Mouse (Mus musculus): ENCODE results near the gene Dctn1.

The Dctn1 gene

DNA sequence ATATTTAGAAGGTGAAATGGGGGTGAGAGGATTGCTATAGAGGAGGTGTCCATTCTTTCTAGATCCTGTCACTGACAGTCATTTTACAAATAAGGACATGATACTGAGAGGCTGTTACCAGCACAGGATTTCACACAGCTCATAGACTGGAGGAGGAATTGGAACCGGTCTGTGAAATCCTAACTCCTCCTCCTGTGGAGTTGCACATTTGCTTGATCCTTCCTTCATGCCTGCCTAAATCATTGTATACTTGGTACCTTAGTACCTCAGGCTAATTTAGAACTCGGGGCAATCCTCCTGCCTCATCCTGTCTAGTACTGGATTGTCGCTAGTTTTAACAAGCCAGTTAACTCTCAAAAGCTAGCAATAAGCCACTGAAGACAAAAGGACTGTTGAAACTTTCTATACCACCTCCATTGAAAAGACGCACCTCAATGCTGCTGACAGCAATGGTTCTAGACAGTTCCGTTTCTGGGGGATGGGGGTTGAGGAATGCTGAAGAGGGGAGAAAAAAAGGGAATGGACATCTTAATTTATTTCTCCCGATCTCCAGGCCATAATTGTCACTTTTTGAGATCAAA lies 604 bp upstream of the Dctn1 start:
- in situ Hi-C loops (cut with MboI, MseI) = no loop called here

DNA sequence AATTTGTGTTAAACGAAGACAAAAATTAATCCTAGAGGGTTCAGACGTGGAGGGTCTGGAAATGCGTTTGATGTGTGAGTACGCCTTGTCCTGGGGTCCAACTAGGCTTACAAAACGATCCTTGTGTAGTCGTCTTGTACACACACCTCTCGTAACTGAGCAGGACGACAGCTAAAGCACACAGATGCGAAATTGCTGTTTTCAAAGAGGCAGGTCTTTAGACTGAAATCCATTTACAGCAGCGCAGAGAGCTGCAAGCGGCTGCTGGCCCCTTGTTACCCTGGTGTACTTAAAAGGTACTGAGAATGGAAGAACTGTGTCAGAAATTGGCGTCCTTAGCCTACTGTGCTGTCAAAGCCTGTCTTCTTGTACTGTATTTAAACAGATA lies 517 bp downstream of the Dctn1 start:
- in situ Hi-C loops (cut with MboI, MseI) = no loop called here

DNA sequence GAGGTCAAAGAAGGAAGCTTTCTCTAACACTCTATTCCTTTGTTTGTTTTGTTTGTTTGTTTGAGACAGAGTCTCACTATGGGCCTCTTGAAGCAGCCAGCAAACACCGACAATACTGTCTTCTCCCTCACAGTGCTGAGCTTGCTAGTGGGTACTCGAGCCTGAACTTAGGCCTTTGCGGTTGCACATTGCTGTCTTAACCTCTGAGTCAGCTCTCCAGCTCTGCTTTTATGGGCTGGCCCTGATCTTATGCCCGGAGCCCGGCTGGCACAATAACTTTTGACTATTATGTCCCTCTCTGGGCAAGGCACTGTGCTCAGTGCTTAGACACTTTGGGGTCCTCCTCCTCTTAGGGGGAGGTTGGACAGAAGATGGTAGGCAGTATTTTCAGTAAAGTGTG lies 4.2 kb downstream of the Dctn1 start:
- in situ Hi-C loops (cut with MboI, MseI) = no loop called here

DNA sequence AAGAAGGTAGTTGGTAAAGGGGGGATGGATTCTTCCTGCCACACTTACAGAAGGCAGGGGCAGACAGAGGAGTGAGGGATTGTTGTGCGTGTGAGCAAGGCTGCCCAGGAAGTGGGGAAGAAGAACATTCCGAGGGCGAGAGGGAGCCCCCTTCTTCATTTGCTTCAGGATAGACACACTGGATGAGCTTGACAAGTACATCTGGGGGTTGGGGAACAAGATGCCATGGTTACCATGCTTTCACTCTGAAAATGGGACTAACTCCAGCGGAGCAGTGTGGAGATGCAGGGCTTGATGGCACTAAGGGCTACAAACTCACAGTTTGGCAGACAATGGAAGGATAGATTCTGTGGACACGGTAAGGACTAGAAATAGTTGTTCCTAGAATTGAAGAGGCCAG lies 5.3 kb downstream of the Dctn1 start:
- in situ Hi-C loops (cut with MboI, MseI) = no loop called here

DNA sequence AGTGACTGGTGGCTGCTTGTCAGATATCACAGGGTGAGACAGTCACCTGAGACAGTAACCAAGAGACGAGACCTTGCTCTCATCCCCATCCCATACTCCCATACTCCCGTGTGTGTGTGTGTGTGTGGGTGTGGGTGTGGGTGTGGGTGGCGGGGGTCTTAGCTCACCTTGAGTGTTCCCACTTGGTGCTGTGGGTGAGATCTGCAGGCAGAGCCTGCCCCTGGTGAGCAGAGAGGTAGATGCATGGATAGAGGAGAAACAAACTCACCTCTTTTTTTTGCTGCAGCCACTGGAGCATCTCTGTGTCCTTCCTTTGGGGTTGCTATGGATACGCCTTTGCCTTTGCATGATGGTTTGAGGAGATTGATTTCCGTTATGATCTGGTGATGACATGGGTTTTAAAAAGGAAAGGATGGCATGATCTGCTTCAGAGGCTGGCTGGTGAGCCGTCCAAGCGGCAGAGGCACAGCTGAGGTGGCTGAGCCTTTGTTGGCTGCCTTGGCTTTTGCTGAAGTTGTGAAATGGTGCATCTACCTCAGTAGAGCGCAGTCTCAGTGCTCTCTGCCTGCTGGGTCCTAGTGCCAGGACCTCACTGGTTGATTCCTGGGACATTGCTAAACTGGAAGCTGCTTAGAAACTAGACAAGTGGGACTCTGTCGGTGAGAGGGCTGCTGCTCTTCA lies 6.7 kb downstream of the Dctn1 start:
- in situ Hi-C loops (cut with MboI, MseI) = no loop called here

DNA sequence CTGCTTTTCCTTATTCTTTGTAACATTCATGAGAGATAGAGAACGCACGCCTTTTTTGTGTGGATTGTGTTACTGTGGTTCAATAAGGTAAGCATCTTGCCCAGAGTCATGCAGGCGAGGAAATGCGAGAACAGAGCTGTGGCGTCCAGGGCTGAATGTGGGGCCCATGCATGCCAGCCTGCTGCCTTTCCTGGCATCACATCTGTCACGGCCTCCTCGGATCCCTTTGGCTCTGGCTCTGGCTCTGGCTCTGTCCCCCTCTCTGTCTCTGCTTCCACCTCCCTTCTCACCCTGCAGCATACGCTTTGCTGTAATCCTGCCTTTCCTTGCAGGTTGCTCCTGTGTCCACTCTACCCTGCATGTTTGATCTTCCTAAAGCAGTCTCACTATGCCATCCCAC lies 10.3 kb downstream of the Dctn1 start:
- in situ Hi-C loops (cut with MboI, MseI) = no loop called here

DNA sequence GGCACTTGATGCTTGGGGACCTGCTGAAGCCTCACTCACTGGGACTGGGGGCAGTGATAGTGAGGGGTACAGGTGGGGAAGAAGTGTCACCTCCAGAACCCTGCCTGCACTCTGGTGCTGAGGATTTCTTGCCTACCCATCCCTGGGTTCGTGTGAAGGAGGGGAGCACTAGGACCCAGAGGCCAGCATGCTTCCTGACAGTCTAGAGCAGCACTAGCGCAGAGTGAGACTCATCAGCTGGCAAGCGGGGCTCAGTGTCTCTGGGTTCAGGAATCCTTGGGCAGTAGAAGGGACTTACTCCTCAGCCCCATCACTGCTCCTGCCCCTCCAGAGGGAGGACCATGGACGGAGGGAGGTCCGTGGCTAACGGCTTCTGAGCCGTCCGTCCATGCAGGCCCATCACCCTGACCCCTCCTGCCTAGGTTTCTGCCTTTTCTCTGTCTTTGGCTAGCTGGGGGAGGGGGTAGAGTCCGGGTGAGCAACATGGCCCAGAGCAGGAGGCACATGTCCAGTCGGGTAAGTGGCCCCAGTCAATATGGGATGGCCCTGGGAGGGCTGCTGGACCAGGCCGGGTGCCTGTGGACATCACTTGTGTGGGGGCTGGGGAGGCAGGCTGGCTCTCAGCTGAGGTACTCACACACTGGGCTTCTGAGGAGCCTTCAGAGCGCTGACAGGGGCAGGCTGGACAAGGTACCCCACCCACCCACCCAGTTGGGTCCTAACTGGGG lies 13.8 kb downstream of the Dctn1 start:
- in situ Hi-C loops (cut with MboI, MseI) = no loop called here

DNA sequence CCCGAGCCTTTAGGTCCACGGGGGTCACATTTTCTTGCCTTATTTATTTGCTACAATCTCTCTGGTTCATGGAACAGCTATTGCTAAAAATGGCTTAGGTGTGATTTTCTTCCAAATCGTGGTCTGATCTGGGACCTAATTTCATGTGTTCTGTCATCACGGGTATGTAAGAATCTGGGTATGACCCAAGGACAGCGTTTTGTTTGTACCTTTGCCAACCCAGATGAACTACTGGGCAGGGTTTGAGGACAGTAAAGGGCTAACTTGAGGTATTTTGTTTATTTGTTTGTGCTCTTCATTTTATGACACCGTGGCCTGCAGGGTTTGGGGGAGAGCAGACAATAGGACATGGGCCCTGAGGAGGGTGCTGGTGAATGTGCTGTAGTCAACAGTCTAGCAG lies 14.9 kb downstream of the Dctn1 start:
- in situ Hi-C loops (cut with MboI, MseI) = no loop called here

DNA sequence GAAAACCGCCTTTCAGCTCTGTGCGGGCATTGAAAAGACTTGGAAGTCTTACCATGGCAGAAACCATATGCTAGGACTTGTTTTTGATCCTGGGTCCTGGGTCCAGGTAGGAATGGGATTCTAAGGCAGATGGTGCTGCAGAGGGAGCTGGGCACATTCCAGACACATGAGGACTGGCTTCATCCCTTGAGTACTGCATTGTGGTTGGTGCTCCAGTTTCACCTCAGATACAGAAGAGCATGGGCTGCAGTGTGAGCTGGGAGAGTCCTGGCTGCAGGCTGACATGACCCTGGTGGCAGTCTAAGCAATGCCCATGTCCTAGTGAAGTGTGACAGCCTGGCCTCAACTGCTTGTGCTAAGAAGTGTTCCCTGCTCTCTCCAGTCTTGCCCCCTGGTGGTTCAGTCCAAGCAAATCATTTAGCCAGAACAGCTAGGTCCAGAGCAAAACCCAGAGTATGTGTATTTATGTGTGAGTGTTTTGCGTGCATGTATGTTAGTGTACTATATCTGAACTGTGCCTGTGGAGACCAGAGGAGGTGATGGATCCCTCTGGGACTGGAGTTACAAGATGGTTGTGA lies 19.2 kb downstream of the Dctn1 start:
- in situ Hi-C loops (cut with MboI, MseI) = no loop called here

DNA sequence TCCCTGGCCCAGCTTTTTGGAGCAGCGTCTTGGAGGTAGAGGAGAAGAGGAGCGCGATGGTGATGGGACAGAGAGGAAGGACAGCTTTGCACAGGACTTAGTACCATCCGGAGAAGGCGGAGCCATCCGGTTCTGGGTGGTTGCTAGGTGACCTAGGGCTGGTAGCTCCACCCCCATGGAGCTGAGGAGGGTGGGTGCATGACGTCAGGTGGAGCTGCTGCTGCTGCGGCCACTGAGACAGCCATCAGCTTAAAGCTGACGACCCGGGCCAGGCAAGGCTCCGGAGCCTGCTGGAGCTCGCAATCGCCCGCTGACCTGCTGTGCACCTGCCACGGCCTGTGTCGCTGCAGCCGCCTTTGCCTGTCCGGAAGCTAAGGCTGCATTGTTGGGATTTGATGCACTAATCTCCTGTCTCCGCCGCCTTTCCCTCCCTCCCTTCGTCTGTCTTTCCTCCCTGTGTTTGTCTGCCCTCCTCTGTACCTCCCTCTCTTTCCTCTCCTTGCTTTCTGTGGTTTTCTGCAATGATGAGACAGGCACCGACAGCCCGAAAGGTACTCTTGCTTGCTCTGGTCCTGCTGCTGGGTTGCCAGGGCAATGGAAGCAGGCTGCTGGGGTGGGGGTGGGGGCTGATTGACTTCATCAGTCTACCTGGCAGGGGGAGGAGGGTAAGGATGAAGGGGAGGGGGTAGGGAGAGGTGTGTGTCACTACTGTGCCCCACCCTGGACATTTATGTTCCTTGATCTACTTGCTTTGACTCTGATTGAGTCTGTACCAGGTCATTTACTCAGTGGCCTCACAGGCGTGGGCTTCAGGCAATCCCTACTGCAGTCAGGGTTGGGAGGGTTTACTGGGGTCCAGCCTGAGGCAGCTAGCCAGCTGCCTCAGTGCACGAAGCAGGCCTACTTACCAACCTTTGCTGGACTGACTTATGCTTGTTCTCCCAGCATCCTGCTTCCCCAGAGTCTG lies 20.5 kb downstream of the Dctn1 start:
- in situ Hi-C loops (cut with MboI, MseI) = no loop called here

DNA sequence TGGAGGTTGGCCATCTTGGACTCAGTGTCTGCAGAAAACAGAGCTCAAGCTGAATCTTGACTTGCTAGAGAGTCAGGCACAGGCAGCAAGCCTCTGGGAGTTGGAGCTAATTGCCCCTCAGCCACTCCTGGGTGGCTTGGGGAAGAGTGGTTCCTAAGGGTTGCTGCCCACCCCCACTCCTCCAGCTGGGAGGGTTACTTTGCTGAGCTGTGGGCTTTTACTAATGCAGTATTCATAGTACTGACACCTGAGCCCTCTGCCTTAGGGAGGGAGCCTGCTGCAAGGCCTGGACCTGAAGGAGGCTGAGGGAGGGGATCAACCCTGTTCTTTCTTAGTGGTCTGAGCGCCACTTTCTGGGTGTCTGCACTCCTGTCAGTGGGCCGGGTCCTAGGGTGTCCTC lies 21.2 kb downstream of the Dctn1 start:
- in situ Hi-C loops (cut with MboI, MseI) = no loop called here

DNA sequence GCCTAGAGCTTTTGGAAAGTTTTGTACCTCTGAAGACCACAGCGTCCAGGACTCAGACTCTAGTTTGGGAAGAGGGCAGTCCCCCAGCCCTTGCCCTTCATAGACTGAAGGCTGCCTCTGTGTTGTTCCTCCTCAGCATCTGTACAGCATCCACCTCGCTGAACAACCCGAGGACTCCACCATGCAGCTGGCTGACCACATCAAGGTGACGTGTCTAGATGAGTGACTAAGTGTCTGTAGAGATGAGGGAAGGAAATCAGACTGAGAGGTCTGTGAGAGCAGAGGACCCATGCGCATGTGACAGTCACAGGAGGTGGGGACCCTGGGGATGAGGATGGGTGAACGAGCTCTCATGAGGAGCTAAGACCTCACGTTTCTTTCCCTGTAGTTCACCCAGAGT lies 27.9 kb downstream of the Dctn1 start:
- in situ Hi-C loops (cut with MboI, MseI) = loop anchor here in 1 of 2 experiments (10.0 kb wide), 1 partner anchor 191 kb away; no protein-coding TSS in a partner anchor

DNA sequence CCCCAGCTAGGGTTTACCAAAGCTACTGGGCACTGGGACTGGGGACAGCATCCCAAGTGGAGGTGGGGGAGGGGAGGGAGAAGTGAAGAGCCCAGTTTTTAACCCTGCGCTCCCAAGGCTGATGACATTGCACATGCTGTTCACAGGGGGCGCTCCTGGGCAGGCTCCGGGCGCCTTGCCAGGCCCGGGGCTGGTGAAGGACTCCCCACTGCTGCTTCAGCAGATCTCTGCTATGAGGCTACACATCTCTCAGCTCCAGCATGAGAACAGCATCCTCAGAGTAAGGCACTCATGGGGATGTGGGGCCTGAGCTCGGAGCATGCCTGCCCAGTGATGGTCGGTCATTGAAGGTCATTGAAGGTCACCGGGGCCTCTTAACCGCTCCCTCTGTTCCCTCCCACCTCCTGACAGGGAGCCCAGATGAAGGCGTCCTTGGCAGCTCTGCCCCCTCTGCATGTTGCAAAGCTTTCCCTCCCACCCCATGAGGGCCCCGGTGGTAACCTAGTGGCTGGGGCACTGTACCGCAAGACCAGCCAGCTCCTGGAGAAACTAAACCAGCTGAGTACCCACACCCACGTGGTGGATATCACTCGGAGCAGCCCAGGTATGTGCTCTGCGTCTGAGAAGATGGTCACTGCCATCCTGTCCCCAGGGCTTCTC lies 31.8 kb downstream of the Dctn1 start:
- in situ Hi-C loops (cut with MboI, MseI) = loop anchor here in 1 of 2 experiments (10.0 kb wide), 1 partner anchor 187 kb away; no protein-coding TSS in a partner anchor

DNA sequence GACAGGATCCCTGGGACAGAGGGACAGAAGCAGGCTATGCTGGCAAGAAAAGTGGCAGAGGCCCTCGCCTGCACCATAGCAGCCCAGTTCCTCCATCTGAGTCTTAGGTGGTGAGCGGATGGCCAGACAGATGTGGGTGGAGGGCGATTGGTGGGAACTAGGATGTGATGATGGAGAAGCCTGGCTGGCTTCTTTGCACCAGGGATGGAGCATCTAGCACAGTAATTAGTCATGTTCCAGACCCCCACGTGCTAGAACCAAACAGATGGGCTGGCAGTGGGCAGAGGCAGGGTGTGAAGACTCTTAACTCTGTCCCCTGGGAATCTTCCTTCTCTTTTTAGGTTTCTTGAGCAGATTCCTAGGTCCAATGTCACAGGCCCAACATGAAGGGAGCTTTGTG lies 37.6 kb downstream of the Dctn1 start:
- in situ Hi-C loops (cut with MboI, MseI) = no loop called here

DNA sequence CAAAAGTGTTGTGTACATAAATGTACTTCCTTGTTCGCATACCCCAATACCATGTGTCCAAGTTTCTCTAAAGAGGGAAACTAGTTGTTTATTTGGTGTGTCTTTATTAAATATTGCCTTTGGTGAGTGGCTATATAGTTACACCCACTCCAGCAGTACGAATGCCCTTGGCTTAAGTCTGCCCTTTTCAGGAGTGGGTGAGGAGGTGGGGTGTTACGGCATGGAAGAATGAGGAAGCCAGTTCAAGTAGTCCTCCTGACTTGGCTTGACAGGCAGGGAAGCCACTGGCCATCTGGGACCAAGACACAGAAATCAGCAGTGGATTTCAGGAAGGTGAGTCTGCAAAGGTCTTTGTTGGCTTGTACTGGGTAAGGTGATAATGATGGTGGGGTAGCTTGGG lies 40.1 kb downstream of the Dctn1 start:
- in situ Hi-C loops (cut with MboI, MseI) = no loop called here

DNA sequence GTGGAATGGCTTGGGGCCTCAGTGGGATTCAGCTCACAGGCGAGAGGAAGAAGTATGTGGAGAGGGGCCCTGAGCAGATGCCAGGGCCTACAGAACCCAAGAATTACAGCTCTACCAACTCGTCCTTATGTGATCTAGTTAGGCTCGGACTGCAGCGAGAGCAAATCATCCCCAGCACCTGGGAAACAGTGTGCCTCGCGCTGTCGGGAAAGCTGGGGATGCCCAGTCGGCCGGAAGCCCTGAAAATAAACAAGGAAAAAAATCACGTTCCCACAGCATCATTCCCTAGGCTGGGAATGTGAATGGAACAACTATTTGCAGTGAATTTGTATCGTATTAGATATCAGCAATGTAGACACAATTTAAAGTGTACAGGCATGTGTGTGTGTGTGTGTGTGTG lies 40.6 kb downstream of the Dctn1 start:
- in situ Hi-C loops (cut with MboI, MseI) = no loop called here

DNA sequence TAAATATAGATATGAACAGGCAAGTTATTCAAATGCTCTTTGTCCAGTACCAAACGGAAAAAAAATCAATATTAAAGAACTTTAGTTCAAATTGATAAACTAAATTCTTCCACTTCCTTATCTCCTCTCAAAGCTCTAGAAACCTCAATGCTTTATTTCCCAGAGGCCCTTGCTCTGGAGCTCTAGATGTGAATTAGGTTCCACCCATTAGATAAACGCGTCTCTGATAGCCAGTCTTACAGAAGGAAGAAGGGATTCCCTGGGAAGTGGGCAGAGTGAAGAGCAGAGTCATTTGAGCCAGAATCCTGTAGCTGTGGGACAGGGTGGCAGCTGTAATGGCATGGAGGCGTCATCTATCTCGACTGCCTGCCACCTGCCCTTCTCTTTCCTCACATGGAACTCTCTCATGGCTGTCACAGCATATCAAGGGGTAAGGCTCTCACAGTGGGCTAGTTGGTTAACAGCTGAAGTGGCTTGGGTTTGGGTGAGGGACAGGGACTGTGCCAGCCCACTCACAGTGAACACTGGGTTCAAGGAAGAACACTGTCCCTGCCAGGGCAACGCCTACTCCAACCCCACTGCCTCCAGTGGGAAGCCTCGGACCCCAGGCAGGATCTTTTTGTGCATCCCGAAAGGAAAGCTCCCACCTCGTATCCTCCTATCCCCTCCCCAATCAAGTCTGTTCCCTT lies 41.8 kb downstream of the Dctn1 start:
- in situ Hi-C loops (cut with MboI, MseI) = no loop called here

DNA sequence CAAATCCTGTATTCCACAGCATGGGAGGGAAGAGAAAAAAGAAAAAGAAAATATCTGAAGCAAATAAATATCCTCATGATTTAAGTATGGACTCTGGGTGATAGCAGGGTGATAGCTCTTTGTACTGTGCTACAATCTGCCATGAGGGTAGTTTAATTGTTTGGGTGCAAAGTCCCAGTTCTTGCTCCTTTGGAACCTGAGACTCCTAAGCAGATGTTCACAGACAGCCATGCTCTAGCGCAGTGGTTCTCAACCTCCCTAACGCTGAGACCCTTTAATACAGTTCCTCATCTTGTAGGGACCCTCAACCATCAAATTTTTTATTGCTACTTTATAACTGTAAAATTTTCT lies 42.3 kb downstream of the Dctn1 start:
- in situ Hi-C loops (cut with MboI, MseI) = no loop called here

DNA sequence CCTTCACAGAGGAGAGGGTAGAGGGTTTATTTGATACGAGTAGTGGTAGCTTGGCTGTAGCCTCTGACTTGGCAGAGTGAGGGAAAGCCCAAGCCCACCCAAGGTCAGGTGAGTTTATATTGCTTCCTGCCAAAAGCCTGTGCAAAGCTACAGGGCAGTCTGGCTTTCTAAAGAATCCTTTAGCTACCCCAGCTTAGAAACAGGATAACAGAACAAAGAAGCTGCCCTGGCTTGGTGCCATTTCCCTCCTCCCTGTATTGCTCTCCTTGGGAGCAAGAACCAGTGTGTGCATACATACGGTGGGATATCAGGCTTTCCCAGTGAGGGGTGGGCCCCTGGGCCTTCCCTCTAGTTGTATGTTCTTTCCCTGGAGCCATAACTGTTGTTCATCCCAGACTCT lies 44.8 kb downstream of the Dctn1 start:
- in situ Hi-C loops (cut with MboI, MseI) = loop anchor here (5.0 kb wide), 1 partner anchor 67 kb away; no protein-coding TSS in a partner anchor

DNA sequence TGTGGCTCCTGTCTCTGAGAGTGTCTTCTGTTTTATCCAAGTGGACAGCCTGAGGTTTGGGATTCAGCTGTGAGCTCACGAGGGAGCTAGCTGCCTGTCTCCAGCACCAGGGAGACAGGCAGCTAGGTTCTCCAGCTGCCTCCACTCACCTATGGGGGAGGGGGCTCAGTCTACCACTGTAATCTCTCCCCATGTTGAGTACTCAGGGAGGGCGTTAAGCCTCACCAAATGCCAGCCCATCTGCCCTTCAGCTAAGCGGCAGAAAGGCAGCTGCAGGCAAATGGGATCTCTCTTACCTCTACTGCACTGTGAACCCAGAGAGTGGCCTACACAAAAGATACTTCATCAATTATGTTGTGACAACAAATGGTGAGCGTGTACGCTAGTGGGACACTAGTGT lies 45.8 kb downstream of the Dctn1 start:
- in situ Hi-C loops (cut with MboI, MseI) = loop anchor here (5.0 kb wide), 1 partner anchor 66 kb away; no protein-coding TSS in a partner anchor
